Mouse (Mus musculus): Measurements from ENCODE around the gene Pkd1. TPM values are rescaled to one million over a fixed set of nuclear protein-coding genes. Genes with fewer than 3 reads are reported as not detected.

Gene Pkd1
- total and polyA plus RNA-seq, 3 experiments = 2.8 to 13.4 (median 8.3) TPM

DNA sequence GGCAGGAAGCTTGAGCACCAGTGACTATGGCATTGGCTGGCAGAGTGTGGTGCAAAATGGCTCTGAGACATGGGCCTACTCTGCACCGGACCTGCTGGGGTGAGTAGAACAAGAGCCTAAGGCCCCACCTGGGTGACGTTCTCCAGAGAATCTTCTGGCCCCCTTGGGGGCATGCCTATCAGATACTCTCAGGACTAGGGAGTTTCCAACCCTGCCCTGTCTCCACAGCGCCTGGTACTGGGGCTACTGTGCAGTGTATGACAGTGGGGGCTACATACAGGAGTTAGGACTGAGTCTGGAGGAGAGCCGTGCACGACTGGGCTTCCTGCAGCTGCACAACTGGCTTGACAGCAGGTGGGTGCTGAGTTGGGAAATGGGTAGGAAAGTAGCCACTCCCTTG lies 43.6 kb downstream of the Pkd1 start:
- DNase-seq (ENCODE audit: extremely low read depth) = no peak
- in situ Hi-C loops (cut with MboI; ENCODE audit: low pct_ligation_motif_present, low pct_unique_long_range_greater_than_20kb, low sequenced_read_pairs) = no loop called here
- Histone ChIP-seq H3K9ac (ENCODE audit: insufficient read depth, low read depth) (no peak overlapping the region), H3K4me2 (ENCODE audit: insufficient read depth, low read depth, poor library complexity, severe bottlenecking) (no peak overlapping the region), H3K9me3 (replicated peaks; ENCODE audit: low read length) (no peaks in the 10 kb centered on the region), H3K36me3 (replicated peaks in 1 of 2; ENCODE audit: control insufficient read depth in 1 of 2, insufficient read depth in 1 of 2, low read length in 1 of 2) (peaks cover 78 to 89% of the 10 kb centered on the region in 2 experiments), H3K27me3 (replicated peaks) (no peaks in the 10 kb centered on the region), H3K79me2 (replicated peaks; ENCODE audit: control insufficient read depth, extremely low read depth, insufficient read depth, poor library complexity, severe bottlenecking) (no peaks in the 10 kb centered on the region), H3K27ac (ENCODE audit: insufficient read depth, low read depth) (no peak overlapping the region), H3K4me3 (replicated peaks in 1 of 3; ENCODE audit: low read depth in 2 of 3, low read length in 2 of 3, poor library complexity in 1 of 3) (no peak overlapping the region), H3K4me1 (ENCODE audit: control insufficient read depth in 1 of 2, insufficient read depth in 2 of 2) (peaks cover 0 to 6% of the 10 kb centered on the region in 2 experiments; a peak in 1 of 4 replicates)
- no peak for TF ChIP-seq MYC (IDR thresholded peaks at IDR 0.05; ENCODE audit: low read depth, low read length)
- no peak for TF ChIP-seq E2F4 (IDR thresholded peaks at IDR 0.05; ENCODE audit: insufficient replicate concordance, low read depth, low read length)
- TF ChIP-seq USF1 (IDR thresholded peaks at IDR 0.05; ENCODE audit: low read depth, low read length) = no peak
- no peak for TF ChIP-seq SMC3 (IDR thresholded peaks at IDR 0.05; ENCODE audit: low read depth, low read length)
- no peak for TF ChIP-seq BHLHE40 (IDR thresholded peaks at IDR 0.05; ENCODE audit: low read depth, low read length)
- dilution Hi-C loops (cut with MboI; ENCODE audit: extremely low pct_ligation_motif_present, extremely low pct_unique_long_range_greater_than_20kb, low sequenced_read_pairs) = no loop called here

DNA sequence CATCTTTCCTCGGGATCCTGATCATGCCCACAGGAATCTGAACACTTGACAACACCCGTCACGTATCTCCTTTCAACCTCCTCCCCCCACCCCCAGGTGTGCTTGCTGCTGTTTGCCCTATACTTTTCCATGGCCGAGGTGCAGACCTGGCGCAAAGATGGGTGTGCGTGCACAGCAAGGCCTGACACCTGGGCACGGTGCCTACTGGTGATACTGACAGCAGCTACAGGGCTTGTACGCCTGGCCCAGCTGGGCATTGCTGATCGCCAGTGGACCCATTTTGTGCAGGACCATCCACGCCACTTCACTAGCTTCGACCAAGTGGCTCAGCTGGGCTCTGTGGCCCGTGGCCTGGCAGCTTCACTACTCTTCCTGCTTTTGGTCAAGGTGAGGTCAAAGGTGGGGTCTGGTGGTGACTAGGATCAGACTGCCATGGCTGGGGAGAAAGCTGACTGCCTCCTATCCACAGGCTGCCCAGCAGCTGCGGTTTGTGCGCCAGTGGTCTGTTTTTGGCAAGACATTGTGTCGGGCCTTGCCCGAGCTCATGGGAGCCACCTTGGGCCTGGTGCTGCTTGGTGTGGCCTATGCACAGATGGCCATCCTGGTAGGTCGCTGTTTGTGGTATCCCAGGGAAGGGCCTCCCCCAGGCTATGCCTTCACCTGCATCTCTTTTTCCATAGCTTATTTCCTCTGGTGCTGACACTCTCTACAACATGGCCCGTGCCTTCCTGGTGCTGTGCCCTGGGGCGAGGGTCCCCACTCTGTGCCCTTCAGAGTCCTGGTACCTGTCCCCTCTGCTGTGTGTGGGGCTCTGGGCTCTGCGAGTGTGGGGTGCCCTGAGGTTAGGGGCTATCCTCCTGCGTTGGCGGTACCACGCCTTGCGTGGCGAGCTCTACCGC lies 44.6 kb downstream of the Pkd1 start:
- Histone ChIP-seq H3K4me1 (ENCODE audit: control insufficient read depth in 1 of 2, insufficient read depth in 2 of 2) (peaks cover 0 to 6% of the 10 kb centered on the region in 2 experiments; a peak in 1 of 4 replicates), H3K4me2 (ENCODE audit: insufficient read depth, low read depth, poor library complexity, severe bottlenecking) (no peak overlapping the region), H3K36me3 (replicated peaks in 1 of 2; ENCODE audit: control insufficient read depth in 1 of 2, insufficient read depth in 1 of 2, low read length in 1 of 2) (peaks cover 85 to 95% of the 10 kb centered on the region in 2 experiments), H3K27ac (ENCODE audit: insufficient read depth, low read depth) (no peak overlapping the region), H3K27me3 (replicated peaks) (no peaks in the 10 kb centered on the region), H3K9me3 (replicated peaks; ENCODE audit: low read length) (no peaks in the 10 kb centered on the region), H3K79me2 (replicated peaks; ENCODE audit: control insufficient read depth, extremely low read depth, insufficient read depth, poor library complexity, severe bottlenecking) (no peaks in the 10 kb centered on the region), H3K4me3 (replicated peaks in 1 of 3; ENCODE audit: low read depth in 2 of 3, low read length in 2 of 3, poor library complexity in 1 of 3) (no peak overlapping the region), H3K9ac (ENCODE audit: insufficient read depth, low read depth) (no peak overlapping the region)
- TF ChIP-seq USF1 (IDR thresholded peaks at IDR 0.05; ENCODE audit: low read depth, low read length) = no peak
- no peak for TF ChIP-seq HCFC1 (IDR thresholded peaks at IDR 0.05; ENCODE audit: low read depth, low read length)
- TF ChIP-seq RAD21 (IDR thresholded peaks at IDR 0.05; ENCODE audit: low read depth, low read length) = no peak
- no peak for TF ChIP-seq CHD1 (IDR thresholded peaks at IDR 0.05; ENCODE audit: low read depth, low read length)
- dilution Hi-C loops (cut with MboI; ENCODE audit: extremely low pct_ligation_motif_present, extremely low pct_unique_long_range_greater_than_20kb, low sequenced_read_pairs) = no loop called here
- in situ Hi-C loops (cut with MboI; ENCODE audit: low pct_ligation_motif_present, low pct_unique_long_range_greater_than_20kb, low sequenced_read_pairs) = no loop called here
- DNase-seq (ENCODE audit: extremely low read depth) = no peak

DNA sequence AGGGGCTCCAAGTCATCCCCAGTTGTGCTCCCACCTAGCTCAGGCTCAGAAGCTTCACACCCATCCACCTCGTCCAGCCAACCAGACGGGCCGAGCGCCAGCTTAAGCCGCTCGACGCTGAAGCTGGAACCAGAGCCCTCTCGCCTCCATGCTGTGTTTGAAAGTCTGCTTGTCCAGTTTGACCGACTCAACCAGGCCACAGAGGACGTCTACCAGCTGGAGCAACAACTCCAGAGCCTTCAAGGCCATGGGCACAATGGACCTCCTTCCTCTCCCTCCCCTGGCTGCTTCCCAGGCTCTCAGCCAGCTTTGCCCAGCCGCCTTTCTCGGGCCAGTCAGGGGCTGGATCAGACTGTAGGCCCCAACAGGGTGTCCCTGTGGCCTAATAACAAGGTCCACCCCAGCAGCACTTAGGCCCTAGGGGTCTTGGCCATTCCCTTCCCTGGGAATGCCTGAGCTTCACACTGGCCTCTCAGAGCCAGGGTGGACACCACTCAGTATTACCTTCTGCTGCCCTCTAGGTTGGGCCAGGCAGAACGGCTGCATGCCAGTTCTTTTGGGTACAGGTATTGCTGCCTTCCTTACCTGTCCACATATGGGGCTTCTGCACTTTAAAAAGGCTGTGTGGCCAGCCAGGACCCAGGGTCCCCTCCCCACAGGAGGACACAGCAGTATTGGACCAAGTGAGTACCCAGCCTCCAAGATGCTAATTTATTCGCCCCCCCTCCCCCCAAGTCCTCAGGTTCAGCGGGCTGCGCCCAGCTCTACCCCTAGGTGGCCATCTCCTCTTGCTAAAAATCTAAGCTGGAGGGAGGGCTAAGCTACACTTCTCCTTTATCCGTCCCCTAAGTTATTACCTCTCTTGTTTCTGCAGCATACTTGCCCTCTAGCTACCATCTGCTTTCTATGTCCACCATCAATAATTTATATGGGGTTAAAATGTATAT lies 45.8 kb downstream of the Pkd1 start:
- H3K4me1 ChIP-seq (ENCODE audit: control insufficient read depth in 1 of 2, insufficient read depth in 2 of 2) = peaks cover 0 to 6% of the 10 kb centered on the region in 2 experiments; a peak in 1 of 4 replicates
- in situ Hi-C loops (cut with MboI; ENCODE audit: low pct_ligation_motif_present, low pct_unique_long_range_greater_than_20kb, low sequenced_read_pairs) = loop anchor here (5.0 kb wide), 1 partner anchor 57 kb away; the partner anchor contains the start of gene Slc9a3r2
- no peak overlapping the region for H3K27ac ChIP-seq (ENCODE audit: insufficient read depth, low read depth)
- TF ChIP-seq SMC3 (IDR thresholded peaks at IDR 0.05; ENCODE audit: low read depth, low read length) (0 out of 2 replicates have a peak, but pooled peaks have one; percentile 7), MEF2A (IDR thresholded peaks at IDR 0.05; ENCODE audit: borderline replicate concordance, low read depth, low read length) (no peak), CTCF (conservative IDR thresholded peaks at IDR 0.05 in 1 of 2, IDR thresholded peaks at IDR 0.05 in 1 of 2; ENCODE audit: low read depth in 2 of 2, low read length in 2 of 2) (peak in 1 of 2 experiments; percentile 54; a peak in 2 of 4 replicates), RAD21 (IDR thresholded peaks at IDR 0.05; ENCODE audit: low read depth, low read length) (peak; percentile 47)
- no peaks in the 10 kb centered on the region for H3K79me2 ChIP-seq (replicated peaks; ENCODE audit: control insufficient read depth, extremely low read depth, insufficient read depth, poor library complexity, severe bottlenecking)
- no peaks in the 10 kb centered on the region for H3K9me3 ChIP-seq (replicated peaks; ENCODE audit: low read length)
- no peak overlapping the region for H3K4me2 ChIP-seq (ENCODE audit: insufficient read depth, low read depth, poor library complexity, severe bottlenecking)
- dilution Hi-C loops (cut with MboI; ENCODE audit: extremely low pct_ligation_motif_present, extremely low pct_unique_long_range_greater_than_20kb, low sequenced_read_pairs) = no loop called here
- no peak overlapping the region for H3K9ac ChIP-seq (ENCODE audit: insufficient read depth, low read depth)
- H3K36me3 ChIP-seq (replicated peaks in 1 of 2; ENCODE audit: control insufficient read depth in 1 of 2, insufficient read depth in 1 of 2, low read length in 1 of 2) = peaks cover 91 to 99% of the 10 kb centered on the region in 2 experiments
- H3K27me3 ChIP-seq (replicated peaks) = no peaks in the 10 kb centered on the region
- no peak overlapping the region for H3K4me3 ChIP-seq (replicated peaks in 1 of 3; ENCODE audit: low read depth in 2 of 3, low read length in 2 of 3, poor library complexity in 1 of 3)
- DNase-seq (ENCODE audit: extremely low read depth) = no peak
